Mouse (Mus musculus): ENCODE measurements around the gene Stub1.
"Not testable (repeated sequence)": the region's sequence is repeated elsewhere in the genome, so short reads cannot be mapped to it uniquely, and the experiment has no call there.

Gene Stub1

GRCm38 (mm10) chr17:25833291-25833663 is at the start of gene Stub1:
Gene Stub1, minus strand, starts transcription at chr17:25833404.
- peak; percentile 85 for DNase-seq (ENCODE audit: low read depth, low spot score)

GRCm38 (mm10) chr17:25882306-25882705 is 49.1 kb upstream of the Stub1 start:
- DNase-seq (ENCODE audit: low read depth, low spot score) = no peak

DNA sequence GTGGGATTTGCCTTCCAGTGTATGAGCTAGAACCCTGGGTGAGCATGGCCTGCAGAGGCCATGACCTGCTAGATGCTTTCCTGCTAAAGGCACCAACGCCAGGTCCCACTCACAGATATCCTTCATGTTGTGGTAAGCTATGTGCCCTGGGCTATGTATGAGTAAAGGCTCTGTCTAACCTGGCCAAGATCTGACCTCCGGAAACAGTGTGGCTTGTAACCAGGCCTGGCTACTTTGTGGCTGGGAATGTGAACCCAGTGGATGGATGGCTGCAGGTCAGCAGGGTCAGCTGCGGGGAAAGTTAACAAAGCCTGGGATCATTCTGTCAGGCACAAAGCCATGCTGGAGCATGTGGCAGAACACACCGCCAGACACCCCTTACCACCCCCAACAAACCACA is 48.5 kb upstream of the Stub1 start:
- DNase-seq (ENCODE audit: low read depth, low spot score) = no peak

- no peak for DNase-seq (ENCODE audit: low read depth, low spot score)
These were observed 47.9 kb upstream of the Stub1 start for GRCm38 (mm10) chr17:25880913-25881641.

DNA sequence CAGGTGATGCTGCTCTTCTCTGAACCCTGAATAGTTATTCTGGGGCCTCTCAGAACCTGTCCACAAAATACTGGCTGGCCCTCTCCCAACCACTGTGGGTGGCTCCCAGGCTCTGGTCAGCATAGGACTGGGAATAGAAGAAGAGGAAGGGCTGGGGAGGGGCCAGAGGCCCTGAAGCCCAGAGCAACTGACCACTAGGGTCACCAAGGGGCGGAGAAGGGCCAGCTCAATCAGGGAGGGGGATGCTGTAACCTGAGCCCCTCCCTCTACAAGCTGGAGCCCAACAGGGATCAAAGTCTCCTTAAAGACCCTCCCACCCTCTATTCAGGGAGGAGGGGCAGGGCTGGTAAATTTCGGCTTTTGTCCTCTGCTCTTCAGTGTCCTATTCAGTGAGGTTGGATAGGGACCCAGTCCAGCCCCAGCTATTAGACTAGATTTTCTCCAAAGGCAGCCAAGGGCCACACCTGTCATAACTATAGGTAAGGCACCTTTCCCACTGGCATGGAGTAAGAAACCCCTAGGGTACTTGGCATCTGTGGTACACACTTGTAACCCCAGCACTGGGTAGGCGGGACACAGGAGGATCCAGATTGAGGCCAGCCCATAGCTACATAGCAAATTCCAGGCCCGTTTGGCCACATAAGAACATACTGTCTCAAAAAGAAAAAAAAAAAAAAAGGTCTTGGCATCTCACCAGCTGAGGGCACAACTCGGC is 47.1 kb upstream of the Stub1 start, which contains the start of gene Wfikkn1:
Wfikkn1 (minus strand) TSS at position 663 of the 715 bp plus-strand sequence.
- DNase-seq (ENCODE audit: low read depth, low spot score) = no peak

DNA sequence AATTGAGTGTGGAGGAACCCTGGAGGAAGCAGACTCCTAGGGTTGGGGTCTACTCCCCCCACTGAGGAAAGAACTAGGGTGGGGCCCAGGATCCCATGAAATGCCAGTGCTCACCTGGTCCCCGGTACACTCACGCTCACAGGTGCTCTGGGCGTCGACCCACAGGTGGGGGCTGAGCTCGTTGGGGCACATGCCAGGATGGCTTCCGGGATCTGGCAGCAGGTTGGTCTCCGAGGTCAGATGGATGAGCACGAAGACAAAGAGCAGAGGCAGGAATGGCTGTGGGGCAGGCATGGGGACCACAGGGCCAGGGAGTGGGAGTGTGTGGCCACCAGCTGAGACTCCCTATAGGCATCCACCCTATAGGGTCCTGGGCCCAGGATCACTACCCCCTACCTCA is 46.5 kb upstream of the Stub1 start:
- no peak for DNase-seq (ENCODE audit: low read depth, low spot score)

DNA sequence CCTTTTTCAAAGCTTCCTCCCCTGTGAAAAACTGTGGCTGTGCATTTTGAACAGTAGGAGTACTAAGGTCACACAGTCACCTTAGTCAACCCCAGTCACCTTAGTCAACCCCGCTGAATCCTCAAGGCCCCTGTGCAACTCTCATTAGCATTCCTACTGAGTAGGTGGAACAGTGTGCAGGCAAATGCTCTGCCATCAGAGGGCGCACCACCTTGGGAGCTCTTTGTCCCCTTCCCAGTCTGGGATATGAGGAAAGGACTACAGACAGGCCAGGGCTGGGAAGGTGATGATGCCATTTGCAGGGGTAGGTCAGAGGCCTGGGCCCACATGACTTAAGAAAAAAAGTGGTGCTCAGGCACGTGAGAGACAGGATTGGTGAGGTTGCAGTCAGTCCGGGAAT is 46.1 kb upstream of the Stub1 start:
- no peak for DNase-seq (ENCODE audit: low read depth, low spot score)

- DNase-seq (ENCODE audit: low read depth, low spot score) = no peak
These were observed 45.5 kb upstream of the Stub1 start for GRCm38 (mm10) chr17:25878611-25879180.

GRCm38 (mm10) chr17:25877741-25878610 is 44.8 kb upstream of the Stub1 start:
- DNase-seq (ENCODE audit: low read depth, low spot score) = no peak

DNA sequence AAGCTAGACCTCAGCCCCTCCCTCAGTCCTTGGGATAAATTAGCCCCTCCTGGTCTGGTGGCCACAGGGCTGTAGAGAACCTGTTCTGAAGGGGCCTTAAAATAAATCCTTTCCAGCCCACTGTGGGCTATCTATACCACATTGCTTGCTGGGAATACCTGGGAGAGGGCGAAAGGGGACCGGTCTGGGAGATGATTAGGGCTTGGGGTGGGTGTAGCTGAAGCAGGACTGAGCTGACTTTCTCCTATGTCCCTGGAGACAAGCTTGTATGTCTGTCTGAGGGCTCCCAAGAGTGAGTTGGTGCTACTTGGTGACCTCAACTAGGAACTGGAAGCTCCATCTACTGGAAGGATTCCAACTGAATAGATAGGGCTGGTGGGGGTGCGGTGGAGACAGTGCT is 43.8 kb upstream of the Stub1 start:
- DNase-seq (ENCODE audit: low read depth, low spot score) = no peak

- DNase-seq (ENCODE audit: low read depth, low spot score) = no peak
These were observed 43.2 kb upstream of the Stub1 start for GRCm38 (mm10) chr17:25876347-25876915.

- DNase-seq (ENCODE audit: low read depth, low spot score) = peak; percentile 82
These were observed 42.2 kb upstream of the Stub1 start for GRCm38 (mm10) chr17:25875171-25876136.

DNA sequence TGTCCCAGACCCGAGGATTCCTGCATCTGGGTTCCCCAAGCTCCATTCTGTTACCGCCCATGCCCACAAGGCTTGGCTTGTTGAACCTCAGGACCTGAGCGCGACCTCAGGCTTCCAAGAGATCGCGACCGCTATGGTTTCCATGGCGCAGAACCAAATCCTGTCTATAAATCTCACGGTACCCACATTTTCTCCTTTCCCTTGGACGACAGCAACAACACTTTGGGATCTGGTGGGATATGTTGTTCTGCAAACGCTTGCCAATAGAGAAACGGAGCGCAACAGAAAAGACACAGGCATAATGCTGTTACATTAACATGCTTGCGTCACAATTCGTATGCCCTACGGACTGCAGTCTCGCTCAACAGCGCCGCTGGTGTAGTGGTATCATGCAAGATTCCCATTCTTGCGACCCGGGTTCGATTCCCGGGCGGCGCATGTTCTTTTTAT is 41.5 kb upstream of the Stub1 start, which contains the start of gene Mettl26:
Mettl26 (plus strand) TSS at position 354 of the 450 bp plus-strand sequence.
- peak; percentile 84 for DNase-seq (ENCODE audit: low read depth, low spot score)

DNA sequence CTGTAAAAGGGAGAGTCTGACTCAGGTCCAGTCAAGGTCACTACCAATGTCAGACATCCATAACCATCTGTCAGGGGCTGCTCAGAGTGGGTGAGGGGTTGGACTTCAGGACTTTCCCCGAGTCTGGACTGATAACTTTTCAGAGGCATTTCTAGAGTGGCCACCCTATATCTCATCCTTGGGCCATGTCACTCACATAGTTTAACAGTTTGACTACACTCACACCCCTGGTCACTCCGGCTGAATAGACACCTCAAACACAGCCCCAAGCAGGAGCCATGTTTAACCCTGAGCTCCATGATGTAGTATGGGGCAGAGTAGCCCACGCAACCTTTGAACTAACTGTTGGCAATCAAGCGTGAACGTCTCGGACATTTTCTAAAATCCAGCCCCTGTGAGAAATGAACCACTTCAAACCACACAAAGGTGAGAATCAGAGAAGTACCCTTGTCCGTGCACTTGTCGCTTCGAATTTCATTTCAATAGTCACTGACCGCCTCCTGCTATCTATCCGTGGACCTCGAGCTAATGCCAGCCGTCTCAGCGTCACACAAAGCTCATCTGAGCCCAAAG is 41.0 kb upstream of the Stub1 start:
- no peak for DNase-seq (ENCODE audit: low read depth, low spot score)

DNA sequence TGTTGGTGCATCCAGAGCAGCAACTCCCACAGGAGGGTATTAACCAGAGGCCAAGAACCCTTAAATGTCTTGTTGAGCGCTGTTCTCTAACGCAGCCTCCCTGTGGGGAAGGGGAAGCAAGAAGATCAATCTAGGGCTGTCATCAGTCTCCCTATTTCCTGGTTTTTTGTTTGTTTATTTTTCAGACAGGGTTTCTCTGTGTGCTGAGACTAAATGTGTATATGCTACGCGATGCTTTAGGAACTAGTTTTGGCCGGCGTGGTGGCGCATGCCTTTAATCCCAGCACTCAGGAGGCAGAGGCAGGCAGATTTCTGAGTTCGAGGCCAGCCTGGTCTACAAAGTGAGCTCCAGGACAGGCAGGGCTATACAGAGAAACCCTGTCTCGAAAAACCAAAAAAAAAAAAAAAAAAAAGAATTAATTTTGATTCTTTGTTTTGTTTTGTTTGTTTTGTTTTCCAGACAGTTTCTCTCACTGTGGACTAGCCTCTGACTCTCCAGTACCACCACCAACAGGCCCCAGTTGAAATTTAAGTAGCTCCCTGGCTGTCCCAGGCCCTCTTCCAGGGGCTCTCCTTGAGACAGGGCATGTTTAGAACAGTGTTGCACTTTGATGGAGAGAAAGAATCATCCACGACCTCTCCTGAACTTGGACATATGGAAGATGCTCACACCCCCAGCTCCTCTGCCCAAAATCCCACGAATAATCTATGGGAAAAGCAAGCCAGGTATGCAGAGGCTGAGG is 40.4 kb upstream of the Stub1 start:
- no peak for DNase-seq (ENCODE audit: low read depth, low spot score)

DNA sequence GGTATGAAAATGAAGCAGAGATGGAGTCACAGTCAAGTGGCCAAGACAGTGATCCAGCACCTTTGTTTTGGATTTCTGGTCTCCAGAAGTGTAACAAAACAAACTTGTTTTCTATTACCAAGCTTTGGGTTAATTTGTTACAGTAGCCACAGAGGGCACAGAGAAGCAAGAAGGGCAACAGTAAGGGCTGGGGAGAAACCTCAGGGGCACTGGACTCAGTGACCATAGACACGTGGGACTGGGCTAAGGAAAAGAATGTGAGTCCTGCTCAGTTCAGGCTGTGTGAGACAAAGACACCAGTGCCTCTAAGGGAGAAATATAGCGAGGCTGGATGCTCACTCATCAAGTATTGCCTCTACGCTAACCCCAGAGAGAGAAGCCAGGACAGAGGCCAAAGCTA is 39.5 kb upstream of the Stub1 start:
- DNase-seq (ENCODE audit: low read depth, low spot score) = no peak

GRCm38 (mm10) chr17:25871566-25871965 is 38.4 kb upstream of the Stub1 start:
- not testable (repeated sequence) for DNase-seq (ENCODE audit: low read depth, low spot score)

DNA sequence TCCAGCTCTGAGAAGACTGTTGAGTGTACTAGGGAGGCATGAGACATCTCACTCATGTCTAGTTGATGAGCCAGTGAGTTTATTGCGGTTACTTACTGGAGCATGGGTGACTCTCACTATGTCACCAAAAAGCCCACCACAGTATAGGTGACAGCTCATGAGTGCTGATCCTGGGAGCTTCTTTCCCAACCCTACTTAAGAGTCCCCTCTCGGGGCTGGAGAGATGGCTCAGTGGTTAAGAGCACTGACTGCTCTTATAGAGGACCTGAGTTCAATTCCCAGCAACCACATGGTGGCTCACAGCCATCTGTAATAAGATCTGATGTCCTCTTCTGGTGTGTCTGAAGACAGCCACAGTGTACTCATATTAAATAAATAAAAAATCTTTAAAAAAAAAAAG is 36.8 kb upstream of the Stub1 start:
- no peak for DNase-seq (ENCODE audit: low read depth, low spot score)

- no peak for DNase-seq (ENCODE audit: low read depth, low spot score)
These were observed 36.3 kb upstream of the Stub1 start for GRCm38 (mm10) chr17:25869498-25869897.

Measured in telencephalon, adult 2 months (tissue).